Mouse (Mus musculus): Measurements from ENCODE around the gene Sfxn5.

Sfxn5 gene

DNA sequence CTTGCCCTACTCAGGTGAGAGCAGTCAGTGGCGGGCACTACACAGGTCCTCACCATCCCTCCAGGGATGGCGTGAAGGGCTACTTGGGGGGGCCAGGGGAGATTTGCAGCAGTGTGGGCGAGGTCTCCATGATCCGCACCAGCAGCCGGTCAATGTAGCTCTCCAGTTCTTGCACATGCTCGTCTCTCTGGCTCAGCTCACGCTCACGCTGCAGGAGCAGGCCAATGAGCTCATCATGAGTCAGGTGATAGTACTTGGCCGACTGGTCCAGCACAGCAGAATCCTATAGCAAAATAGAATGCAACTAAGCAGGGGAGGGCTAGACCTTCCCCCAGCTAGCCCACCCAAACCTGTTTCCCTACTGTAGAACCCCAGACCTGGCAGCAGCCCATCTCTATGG, 3.7 kb upstream of the Sfxn5 start:
- in situ Hi-C loops (cut with MboI; ENCODE audit: unreplicated experiment in 2 of 2): loop anchor here in 1 of 2 experiments (25.0 kb wide), 1 partner anchor 1025 kb away; the partner anchor contains the start of genes Fam136a and Snrpg

DNA sequence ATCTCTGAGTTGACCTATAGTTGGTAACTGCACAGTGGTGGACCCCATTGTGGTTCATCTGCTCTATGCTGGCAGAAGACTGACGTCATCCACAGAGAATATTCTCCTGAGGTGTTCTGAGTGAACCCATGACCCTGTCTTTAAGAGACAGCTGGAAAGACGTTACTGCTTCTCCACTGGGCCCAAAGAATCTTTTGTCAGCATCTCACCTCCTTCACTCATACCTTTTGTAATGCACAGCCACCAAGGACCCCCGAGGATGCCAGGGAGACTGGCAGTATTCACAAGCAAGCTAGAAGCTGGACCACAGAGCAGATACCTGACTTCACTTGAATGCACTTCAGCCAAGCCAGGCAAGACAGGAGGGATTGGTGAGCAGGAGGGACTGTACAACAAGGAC, 2.1 kb upstream of the Sfxn5 start:
- in situ Hi-C loops (cut with MboI; ENCODE audit: unreplicated experiment in 2 of 2): loop anchor here in 1 of 2 experiments (25.0 kb wide), 1 partner anchor 1027 kb away; the partner anchor contains the start of genes Fam136a and Snrpg

GRCm38 (mm10) chr6:85334851-85335250, 1.6 kb upstream of the Sfxn5 start:
- in situ Hi-C loops (cut with MboI; ENCODE audit: unreplicated experiment in 2 of 2): loop anchor here in 1 of 2 experiments (25.0 kb wide), 1 partner anchor 1027 kb away; the partner anchor contains the start of genes Fam136a and Snrpg

DNA sequence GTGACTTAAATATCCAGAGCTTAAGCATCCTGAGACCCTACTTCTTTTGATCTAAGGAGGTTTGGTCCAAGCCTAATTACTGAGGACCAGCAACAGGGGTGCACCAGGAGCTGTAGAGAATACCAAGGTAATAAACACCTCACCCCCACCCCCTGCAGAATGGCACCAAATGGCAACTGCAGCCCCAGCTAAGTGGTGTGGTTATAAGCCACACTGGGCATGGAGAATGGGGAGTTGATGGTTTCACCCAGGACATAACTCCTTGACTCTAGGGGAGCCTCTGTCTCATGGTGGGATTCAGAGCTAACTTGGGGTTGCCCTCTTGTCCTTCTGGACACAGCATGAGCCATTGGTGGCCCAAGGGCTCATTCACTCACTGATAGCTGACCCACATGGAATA, 1.0 kb upstream of the Sfxn5 start:
- in situ Hi-C loops (cut with MboI; ENCODE audit: unreplicated experiment in 2 of 2): loop anchor here in 1 of 2 experiments (25.0 kb wide), 1 partner anchor 1028 kb away; the partner anchor contains the start of genes Fam136a and Snrpg

- in situ Hi-C loops (cut with MboI; ENCODE audit: unreplicated experiment in 2 of 2): loop anchor here in 1 of 2 experiments (25.0 kb wide), 1 partner anchor 1029 kb away; the partner anchor contains the start of genes Fam136a and Snrpg
These were observed 510 bp upstream of the Sfxn5 start for GRCm38 (mm10) chr6:85333732-85334131.

DNA sequence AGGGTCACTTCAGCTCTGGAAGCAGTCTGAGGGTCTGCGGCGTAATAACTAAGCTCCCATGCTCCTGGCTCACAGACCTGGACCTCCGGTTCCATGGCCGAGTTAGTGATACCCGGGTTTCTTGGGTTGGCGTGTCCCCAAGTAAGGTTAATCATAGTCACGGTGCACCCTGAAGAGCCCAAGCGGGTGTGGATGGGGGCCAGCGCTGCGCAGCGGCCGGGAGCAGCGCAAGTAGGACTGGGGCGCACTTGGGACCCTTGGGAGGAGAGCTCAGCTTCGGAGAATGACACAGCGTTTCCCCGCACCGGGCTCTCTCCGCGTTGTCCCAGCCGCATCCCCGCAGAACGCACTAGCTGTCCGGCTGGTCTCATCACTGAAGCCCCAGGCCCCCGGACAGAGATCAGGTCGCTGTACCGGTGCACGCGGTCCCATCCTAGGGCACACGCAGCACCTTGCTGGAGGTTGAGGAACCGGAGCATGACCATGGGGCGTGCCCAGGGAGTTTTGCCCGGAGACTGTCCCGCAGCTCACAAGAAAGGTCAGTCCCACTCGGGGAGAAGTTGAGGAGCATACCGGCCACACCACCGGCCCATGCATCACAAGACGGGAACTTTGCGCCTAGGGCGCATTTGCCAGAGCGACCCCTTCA, 747 bp downstream of the Sfxn5 start:
- in situ Hi-C loops (cut with MboI; ENCODE audit: unreplicated experiment in 2 of 2): loop anchor here in 1 of 2 experiments (25.0 kb wide), 1 partner anchor 1030 kb away; the partner anchor contains the start of genes Fam136a and Snrpg

- in situ Hi-C loops (cut with MboI; ENCODE audit: unreplicated experiment in 2 of 2): loop anchor here in 1 of 2 experiments (25.0 kb wide), 1 partner anchor 1031 kb away; the partner anchor contains the start of genes Fam136a and Snrpg
These were observed 1.5 kb downstream of the Sfxn5 start for GRCm38 (mm10) chr6:85331736-85332135.

GRCm38 (mm10) chr6:85331221-85331735, 1.9 kb downstream of the Sfxn5 start:
- in situ Hi-C loops (cut with MboI; ENCODE audit: unreplicated experiment in 2 of 2): loop anchor here in 1 of 2 experiments (25.0 kb wide), 1 partner anchor 1031 kb away; the partner anchor contains the start of genes Fam136a and Snrpg

- in situ Hi-C loops (cut with MboI; ENCODE audit: unreplicated experiment in 2 of 2): loop anchor here in 1 of 2 experiments (25.0 kb wide), 1 partner anchor 1033 kb away; the partner anchor contains the start of genes Fam136a and Snrpg
These were observed 3.5 kb downstream of the Sfxn5 start for GRCm38 (mm10) chr6:85329666-85330185.

DNA sequence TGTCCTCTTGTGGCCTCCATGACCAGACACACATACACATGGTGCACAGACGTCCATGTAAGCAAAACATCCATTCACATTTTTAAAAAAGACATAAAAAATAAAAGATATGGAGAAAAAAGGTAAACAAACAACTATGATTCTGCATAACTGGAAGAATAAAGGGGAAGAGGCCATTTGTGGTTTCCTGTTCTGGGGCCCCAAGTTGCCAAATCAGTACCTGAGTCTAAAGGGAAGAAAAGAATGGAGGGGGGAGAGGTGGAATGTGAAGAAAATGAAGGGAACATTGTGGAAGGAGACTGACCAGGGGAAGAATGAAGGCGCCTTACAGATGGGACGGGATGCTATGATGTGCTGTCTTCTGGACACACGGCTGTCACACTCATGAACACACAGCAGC, 6.7 kb downstream of the Sfxn5 start:
- in situ Hi-C loops (cut with MboI; ENCODE audit: unreplicated experiment in 2 of 2): loop anchor here in 1 of 2 experiments (25.0 kb wide), 1 partner anchor 1036 kb away; the partner anchor contains the start of genes Fam136a and Snrpg

GRCm38 (mm10) chr6:85325109-85325508, 8.1 kb downstream of the Sfxn5 start:
- in situ Hi-C loops (cut with MboI; ENCODE audit: unreplicated experiment in 2 of 2): loop anchor here in 1 of 2 experiments (25.0 kb wide), 1 partner anchor 1037 kb away; the partner anchor contains the start of genes Fam136a and Snrpg

GRCm38 (mm10) chr6:85320445-85320866, 12.8 kb downstream of the Sfxn5 start:
- in situ Hi-C loops (cut with MboI; ENCODE audit: unreplicated experiment in 2 of 2): no loop called here

GRCm38 (mm10) chr6:85316211-85316610, 17.0 kb downstream of the Sfxn5 start:
- in situ Hi-C loops (cut with MboI; ENCODE audit: unreplicated experiment in 2 of 2): no loop called here

DNA sequence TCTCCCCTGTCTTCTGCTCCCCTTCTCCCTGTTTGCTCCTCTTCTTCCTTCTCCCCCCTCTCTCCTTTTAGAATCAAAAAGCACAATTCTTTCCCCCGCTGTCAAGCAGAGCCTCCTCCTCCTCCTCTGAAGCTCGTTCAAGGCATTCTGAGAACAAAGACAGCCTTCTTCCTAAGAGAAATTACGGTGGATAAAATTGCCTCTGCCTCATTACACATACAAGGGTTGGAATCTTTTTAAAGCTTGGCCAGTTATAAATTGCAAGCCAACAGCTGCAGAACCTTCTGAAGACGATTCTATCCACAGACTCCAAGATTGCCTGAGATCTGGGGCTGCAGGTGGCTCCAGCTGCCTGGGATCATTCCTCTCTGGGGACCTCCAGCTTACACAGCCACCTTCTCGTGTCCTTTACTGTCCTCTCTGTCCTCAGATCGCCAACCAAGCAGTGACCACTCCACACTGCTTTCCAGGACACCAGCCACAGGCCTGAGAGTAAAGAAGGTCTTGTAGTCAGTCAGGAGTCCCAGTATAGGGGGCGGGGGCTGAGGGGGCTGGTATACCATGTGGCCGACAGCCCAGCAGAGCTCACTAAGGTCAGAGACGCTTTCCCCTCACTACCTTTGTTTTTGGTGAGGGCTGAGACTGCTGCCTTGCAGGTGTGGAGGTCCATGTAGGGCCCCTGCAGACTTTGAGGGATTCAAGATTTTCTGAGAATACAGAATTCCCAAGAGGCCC, 19.0 kb downstream of the Sfxn5 start:
- in situ Hi-C loops (cut with MboI; ENCODE audit: unreplicated experiment in 2 of 2): no loop called here

GRCm38 (mm10) chr6:85307894-85308293, 25.3 kb downstream of the Sfxn5 start:
- in situ Hi-C loops (cut with MboI; ENCODE audit: unreplicated experiment in 2 of 2): no loop called here

DNA sequence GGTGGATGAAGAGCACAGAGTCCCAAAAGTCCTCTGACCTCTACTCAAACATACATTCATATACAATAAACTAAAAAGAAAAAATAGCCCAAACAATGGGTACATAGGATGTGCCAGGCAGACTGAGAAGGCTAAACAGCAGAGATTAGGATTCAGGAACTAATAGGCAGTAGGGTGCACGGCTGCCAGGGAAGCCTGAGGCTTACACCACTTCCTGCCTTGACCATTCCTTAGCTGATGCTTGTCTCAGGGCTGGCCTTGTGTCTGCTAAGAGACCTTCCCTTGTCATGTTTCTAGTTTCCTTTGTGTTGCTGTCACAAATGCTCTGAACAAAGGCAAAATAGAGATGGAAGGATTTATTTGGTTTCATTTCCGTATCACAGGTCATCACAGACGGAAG, 26.8 kb downstream of the Sfxn5 start:
- in situ Hi-C loops (cut with MboI; ENCODE audit: unreplicated experiment in 2 of 2): no loop called here

- in situ Hi-C loops (cut with MboI; ENCODE audit: unreplicated experiment in 2 of 2): no loop called here
These were observed 27.4 kb downstream of the Sfxn5 start for GRCm38 (mm10) chr6:85305826-85306225.

- in situ Hi-C loops (cut with MboI; ENCODE audit: unreplicated experiment in 2 of 2): no loop called here
These were observed 28.3 kb downstream of the Sfxn5 start for GRCm38 (mm10) chr6:85304966-85305365.

GRCm38 (mm10) chr6:85302326-85303055, 30.7 kb downstream of the Sfxn5 start:
- in situ Hi-C loops (cut with MboI; ENCODE audit: unreplicated experiment in 2 of 2): no loop called here
